Mouse (Mus musculus) left cerebral cortex, adult 2 months (tissue): ENCODE data around the gene Spns2. TPM values are rescaled to one million over a fixed set of nuclear protein-coding genes. Genes with fewer than 3 reads are reported as not detected.
"Not testable (repeated sequence)": the region's sequence is repeated elsewhere in the genome, so short reads cannot be mapped to it uniquely, and the experiment has no call there.

ENCODE experiments used
- DNase-seq, 2 experiments: peaks; one replicate each; pipeline ENCODE4 v3.0.0; 2021 to 2022; ENCODE audit warnings: low spot score in 2 of 2, mixed read lengths in 1 of 2; ENCODE audit errors: extremely low spot score in 1 of 2
- H3K27ac ChIP-seq: fragments of 200-600 bp; 2 replicates; pipeline ENCODE4 v1.8.1; 2022
- H3K4me3 ChIP-seq: fragments of 200-600 bp; 2 replicates; pipeline ENCODE4 v1.8.1; 2022
- CTCF ChIP-seq: fragments of 200-600 bp; IDR thresholded peaks from 2 replicates; pipeline ENCODE4 v1.8.1; 2022; ENCODE audit warnings: antibody characterized with exemption, mild to moderate bottlenecking, moderate library complexity
- intact Hi-C: fragments of 180-260 bp; cut with DNase I; formaldehyde crosslinking; loops from one replicate; pipeline ENCODE4 v1.15.1; 2025
- total RNA-seq, 2 experiments: library from RNA; stranded (reverse); gene quantifications; 2 replicates each; pipeline ENCODE4 v1.2.3; 2021

Gene Spns2
- total RNA-seq, 2 experiments from 2014 or later: 68.2 to 70.6 TPM

- intact Hi-C loops: loop anchor here (5.0 kb wide), 1 partner anchor 86 kb away; no protein-coding TSS in a partner anchor
- peak; percentile 73 for TF ChIP-seq CTCF
- no peak overlapping the region for H3K4me3 ChIP-seq
- no peak overlapping the region for H3K27ac ChIP-seq
- no peak for DNase-seq
Measured at GRCm38 (mm10) chr11:72446311-72447105, 43.2 kb downstream of the Spns2 start.

- intact Hi-C loops: loop anchor here (5.0 kb wide), 1 partner anchor 121 kb away; no protein-coding TSS in a partner anchor
- peak within 1 kb of the TSS; percentile 88 for H3K27ac ChIP-seq
- TF ChIP-seq CTCF: no peak; the same call in 1 of the 2 replicates
- DNase-seq: peak; percentile 98 to 99
- H3K4me3 ChIP-seq: peak within 1 kb of the TSS; percentile 69
Measured at GRCm38 (mm10) chr11:72440965-72441664, 48.6 kb downstream of the Spns2 start, which contains the start of gene Mybbp1a. TSS of gene Mybbp1a (plus strand) at chr11:72441355.

GRCm38 (mm10) chr11:72440597-72440964 lies 49.1 kb downstream of the Spns2 start:
- not testable (repeated sequence) for DNase-seq
- intact Hi-C loops: loop anchor here (5.0 kb wide), 1 partner anchor 122 kb away; no protein-coding TSS in a partner anchor
- peak overlapping the region; percentile 69 for H3K4me3 ChIP-seq
- peak overlapping the region; percentile 88 for H3K27ac ChIP-seq

GRCm38 (mm10) chr11:72438411-72438810 lies 51.3 kb downstream of the Spns2 start:
- DNase-seq: no peak
- Histone ChIP-seq H3K27ac (no peak overlapping the region), H3K4me3 (no peak overlapping the region)
- TF ChIP-seq CTCF: no peak
- intact Hi-C loops: no loop called here

GRCm38 (mm10) chr11:72436756-72437650 lies 52.7 kb downstream of the Spns2 start:
- no peak for DNase-seq
- TF ChIP-seq CTCF: no peak
- H3K4me3 ChIP-seq: no peak overlapping the region
- H3K27ac ChIP-seq: no peak overlapping the region; the same call in 1 of the 2 replicates
- intact Hi-C loops: no loop called here

GRCm38 (mm10) chr11:72436271-72436670 lies 53.4 kb downstream of the Spns2 start:
- no peak overlapping the region for H3K4me3 ChIP-seq
- TF ChIP-seq CTCF: no peak
- DNase-seq: no peak
- intact Hi-C loops: no loop called here
- no peak overlapping the region; the same call in 1 of the 2 replicates for H3K27ac ChIP-seq

- H3K4me3 ChIP-seq: no peak overlapping the region
- H3K27ac ChIP-seq: no peak overlapping the region
- TF ChIP-seq CTCF: no peak
- intact Hi-C loops: no loop called here
- DNase-seq: no peak
Measured at GRCm38 (mm10) chr11:72435694-72436045, 54.0 kb downstream of the Spns2 start.

- H3K4me3 ChIP-seq: no peak within 1 kb of the TSS
- intact Hi-C loops: no loop called here
Measured at GRCm38 (mm10) chr11:72434963-72435693, 54.6 kb downstream of the Spns2 start, which contains the start of gene Ggt6. TSS of gene Ggt6 (plus strand) at chr11:72435526.

GRCm38 (mm10) chr11:72430311-72431068 lies 59.2 kb downstream of the Spns2 start:
- intact Hi-C loops, DNase-seq, H3K4me3 ChIP-seq, H3K27ac ChIP-seq: not testable (repeated sequence)

More at GRCm38 (mm10) chr11:72434963-72435693, 54.6 kb downstream of the Spns2 start, which contains the start of gene Ggt6:
- DNase-seq: no peak
- TF ChIP-seq CTCF: no peak
- H3K27ac ChIP-seq: no peak within 1 kb of the TSS

- Histone ChIP-seq H3K27ac (no peak overlapping the region), H3K4me3 (peak overlapping the region; percentile 38)
- peak; percentile 72 to 76 for DNase-seq
- intact Hi-C loops: loop anchor here (1.0 to 5.0 kb wide), 5 partner anchors 57 to 204 kb away; no protein-coding TSS in a partner anchor
- peak; percentile 91 for TF ChIP-seq CTCF
Measured at GRCm38 (mm10) chr11:72429288-72429690, 60.4 kb downstream of the Spns2 start.
